Mouse (Mus musculus): ENCODE data around the gene Sgce. TPM values are rescaled to one million over a fixed set of nuclear protein-coding genes. Genes with fewer than 3 reads are reported as not detected.

Gene Sgce
- polyA plus RNA-seq, 1 experiment from 2014 or later = 58.5 TPM

Other genes with a start within 250 kb of the Sgce start
- 89.0 and 101 TPM in 2 replicates for gene Col1a2, start 242.4 kb downstream of the Sgce start, polyA plus RNA-seq (2015; fragmentation: Nextera tagmentation; extraction: Ambion mirVana)
- gene Casd1, start 146.4 kb downstream of the Sgce start, polyA plus RNA-seq (2015; fragmentation: Nextera tagmentation; extraction: Ambion mirVana) = 46.0 and 47.5 TPM in 2 replicates
- 7.9 and 8.5 TPM in 2 replicates for gene Peg10, start 99 bp upstream of the Sgce start, polyA plus RNA-seq (2015; fragmentation: Nextera tagmentation; extraction: Ambion mirVana)
- gene Ppp1r9a, start 155.7 kb upstream of the Sgce start, polyA plus RNA-seq (2015; fragmentation: Nextera tagmentation; extraction: Ambion mirVana) = 50.1 and 51.7 TPM in 2 replicates